Mouse (Mus musculus) heart, embryonic 16.5 days (tissue): ENCODE measurements around the gene Emc3. TPM values are rescaled to one million over a fixed set of nuclear protein-coding genes. Genes with fewer than 3 reads are reported as not detected.

Source experiments
- ATAC-seq: fragments of 200-750 bp; cut with Nextera tagmentation; replicated peaks from 2 replicates; pipeline ENCODE4 v1.8.0; 2017; ENCODE audit warnings: moderate number of reproducible peaks; ENCODE audit not compliant: insufficient read depth, low FRiP score; ENCODE audit errors: extremely low read depth
- H3K27ac ChIP-seq: fragments of 300-500 bp; sonication (generic); 2 replicates; pipeline ENCODE4 v1.5.1; 2014; ENCODE audit warnings: mild to moderate bottlenecking, low read length, control low read depth, moderate library complexity
- H3K27me3 ChIP-seq: fragments of 300-500 bp; sonication (generic); 2 replicates; pipeline ENCODE4 v1.6.1; 2014; ENCODE audit warnings: low read length, mixed read lengths; ENCODE audit not compliant: control insufficient read depth, insufficient read depth
- H3K36me3 ChIP-seq: fragments of 300-500 bp; sonication (generic); 2 replicates; pipeline ENCODE4 v1.6.1; 2014; ENCODE audit not compliant: control insufficient read depth, insufficient read depth
- H3K4me1 ChIP-seq: fragments of 300-500 bp; sonication (generic); 2 replicates; pipeline ENCODE4 v1.6.1; 2014; ENCODE audit warnings: low read length, mixed read lengths; ENCODE audit not compliant: control insufficient read depth, insufficient read depth
- H3K4me2 ChIP-seq: fragments of 300-500 bp; sonication (generic); 2 replicates; pipeline ENCODE4 v1.6.1; 2014; ENCODE audit warnings: low read depth, mild to moderate bottlenecking, control low read depth, low read length
- H3K4me3 ChIP-seq: fragments of 300-500 bp; sonication (generic); 2 replicates; pipeline ENCODE4 v1.5.1; 2014; ENCODE audit warnings: mild to moderate bottlenecking, control low read depth, low read length
- H3K9ac ChIP-seq: fragments of 300-500 bp; sonication (generic); 2 replicates; pipeline ENCODE4 v1.6.1; 2014; ENCODE audit warnings: low read length, control low read depth
- H3K9me3 ChIP-seq: fragments of 300-500 bp; sonication (generic); replicated peaks from 2 replicates; pipeline ENCODE4 v1.6.1; 2016; ENCODE audit warnings: low read length; ENCODE audit not compliant: control insufficient read depth
- WGBS: fragments of 180-500 bp; shearing (Covaris S2); extraction: QIAGEN DNeasy Blood & Tissue Kit; methylation state at CpG from one replicate; pipeline ENCODE4 v1.1.7; 2014; 5-methylcytosine and 5-hydroxymethylcytosine counted together
- polyA plus RNA-seq: library from polyadenylated mRNA; unstranded; fragments of >200 nt; fragmentation: Nextera tagmentation; extraction: Ambion mirVana; gene quantifications from 2 replicates; pipeline ENCODE4 v1.2.1, GENCODE M21; 2015

The Emc3 gene
- polyA plus RNA-seq, 1 experiment from 2014 or later: 94.5 TPM

- no peak for ATAC-seq
- H3K27ac ChIP-seq: no peak overlapping the region; the same call in 1 of the 2 replicates
- 8% methylated on average over 7 of the region's 7 CpGs for WGBS
These were observed 470 bp upstream of the Emc3 start for GRCm38 (mm10) chr6:113531840-113532404.

GRCm38 (mm10) chr6:113523420-113523819 is 8.0 kb downstream of the Emc3 start:
- no peak for ATAC-seq
- WGBS: 76% methylated on average over 8 of the region's 8 CpGs
- Histone ChIP-seq H3K9me3 (no peaks in the 10 kb centered on the region), H3K27ac (no peak overlapping the region), H3K9ac (no peak overlapping the region), H3K4me2 (no peak overlapping the region), H3K4me3 (no peak overlapping the region), H3K4me1 (no peaks in the 10 kb centered on the region), H3K27me3 (no peaks in the 10 kb centered on the region), H3K36me3 (peaks cover 46% of the 10 kb centered on the region)

More at GRCm38 (mm10) chr6:113531840-113532404, 470 bp upstream of the Emc3 start:
- Histone ChIP-seq H3K4me2 (peak overlapping the region; percentile 72), H3K4me3 (peak overlapping the region; percentile 90), H3K36me3 (no peaks in the 10 kb centered on the region), H3K27me3 (no peaks in the 10 kb centered on the region), H3K4me1 (peaks cover 10% of the 10 kb centered on the region), H3K9ac (peak overlapping the region; percentile 86), H3K9me3 (no peaks in the 10 kb centered on the region)

GRCm38 (mm10) chr6:113522310-113522709 is 9.1 kb downstream of the Emc3 start:
- Histone ChIP-seq H3K4me2 (no peak overlapping the region), H3K36me3 (peaks cover 55% of the 10 kb centered on the region), H3K4me1 (no peaks in the 10 kb centered on the region), H3K9ac (no peak overlapping the region), H3K4me3 (no peak overlapping the region), H3K9me3 (no peaks in the 10 kb centered on the region), H3K27ac (no peak overlapping the region), H3K27me3 (no peaks in the 10 kb centered on the region)
- 65% methylated on average over 1 of the region's 1 CpGs for WGBS
- ATAC-seq: no peak

GRCm38 (mm10) chr6:113517434-113518080 is 13.9 kb downstream of the Emc3 start:
- no peaks in the 10 kb centered on the region for H3K9me3 ChIP-seq
- no peaks in the 10 kb centered on the region for H3K4me1 ChIP-seq
- H3K9ac ChIP-seq: no peak overlapping the region
- no peak overlapping the region for H3K4me2 ChIP-seq
- peak overlapping the region; percentile 5; the same call in 1 of the 2 replicates for H3K27ac ChIP-seq
- H3K27me3 ChIP-seq: no peaks in the 10 kb centered on the region
- H3K4me3 ChIP-seq: no peak overlapping the region
- ATAC-seq: peak; percentile 52
- H3K36me3 ChIP-seq: peaks cover 84% of the 10 kb centered on the region
- WGBS: 82% methylated on average over 8 of the region's 8 CpGs

GRCm38 (mm10) chr6:113514600-113514999 is 16.9 kb downstream of the Emc3 start:
- Histone ChIP-seq H3K9me3 (0 out of 2 replicates have a peak, but pooled peaks cover 3% of the 10 kb centered on the region), H3K27me3 (no peaks in the 10 kb centered on the region), H3K27ac (no peak overlapping the region), H3K4me2 (no peak overlapping the region), H3K4me3 (no peak overlapping the region), H3K36me3 (peaks cover 60% of the 10 kb centered on the region), H3K9ac (no peak overlapping the region), H3K4me1 (no peaks in the 10 kb centered on the region)
- WGBS: 94% methylated on average over 3 of the region's 3 CpGs
- no peak for ATAC-seq

- no peak for ATAC-seq
- 89% methylated on average over 6 of the region's 6 CpGs for WGBS
- Histone ChIP-seq H3K9ac (no peak overlapping the region), H3K36me3 (peaks cover 54% of the 10 kb centered on the region), H3K4me1 (no peaks in the 10 kb centered on the region), H3K9me3 (0 out of 2 replicates have a peak, but pooled peaks cover 3% of the 10 kb centered on the region), H3K4me3 (no peak overlapping the region), H3K27ac (no peak overlapping the region), H3K4me2 (no peak overlapping the region), H3K27me3 (no peaks in the 10 kb centered on the region)
These were observed 17.5 kb downstream of the Emc3 start for GRCm38 (mm10) chr6:113513944-113514343.

- H3K27me3 ChIP-seq: no peaks in the 10 kb centered on the region
- ATAC-seq: no peak
- H3K9ac ChIP-seq: no peak overlapping the region
- no peak overlapping the region for H3K4me3 ChIP-seq
- no peak overlapping the region for H3K4me2 ChIP-seq
- WGBS: 68% methylated on average over 5 of the region's 5 CpGs
- H3K36me3 ChIP-seq: peaks cover 7% of the 10 kb centered on the region
- H3K27ac ChIP-seq: no peak overlapping the region
- H3K9me3 ChIP-seq: 0 out of 2 replicates have a peak, but pooled peaks cover 3% of the 10 kb centered on the region
- H3K4me1 ChIP-seq: peaks cover 6% of the 10 kb centered on the region; the same call in 1 of the 2 replicates
These were observed 22.5 kb downstream of the Emc3 start for GRCm38 (mm10) chr6:113508947-113509280.

GRCm38 (mm10) chr6:113508272-113508946 is 23.0 kb downstream of the Emc3 start:
- peak; percentile 32; the same call in 1 of the 2 replicates for ATAC-seq
- H3K4me2 ChIP-seq: no peak overlapping the region
- WGBS: 40% methylated on average over 7 of the region's 7 CpGs
- no peak overlapping the region for H3K4me3 ChIP-seq
- H3K36me3 ChIP-seq: peaks cover 2% of the 10 kb centered on the region
- H3K27me3 ChIP-seq: no peaks in the 10 kb centered on the region
- H3K9me3 ChIP-seq: 0 out of 2 replicates have a peak, but pooled peaks cover 3% of the 10 kb centered on the region
- peaks cover 6% of the 10 kb centered on the region; the same call in 1 of the 2 replicates for H3K4me1 ChIP-seq
- H3K27ac ChIP-seq: no peak overlapping the region
- H3K9ac ChIP-seq: no peak overlapping the region

GRCm38 (mm10) chr6:113507130-113507529 is 24.3 kb downstream of the Emc3 start:
- peaks cover 6% of the 10 kb centered on the region; the same call in 1 of the 2 replicates for H3K4me1 ChIP-seq
- H3K27me3 ChIP-seq: peaks cover 2% of the 10 kb centered on the region; the same call in 1 of the 2 replicates
- no peak overlapping the region for H3K4me3 ChIP-seq
- no peak overlapping the region for H3K9ac ChIP-seq
- 0 out of 2 replicates have a peak, but pooled peaks cover 6% of the 10 kb centered on the region for H3K9me3 ChIP-seq
- H3K27ac ChIP-seq: no peak overlapping the region
- no peak for ATAC-seq
- H3K36me3 ChIP-seq: no peaks in the 10 kb centered on the region
- no peak overlapping the region for H3K4me2 ChIP-seq
